Mouse (Mus musculus): Measurements from ENCODE around the gene Gm10428.

Gene Gm10428

GRCm38 (mm10) chr11:62788935-62789616 lies 36.2 kb downstream of the Gm10428 start, which contains the start of gene Zfp286:
Gene Zfp286, minus strand, starts transcription at chr11:62789462.
- in situ Hi-C loops (cut with MboI): no loop called here

- in situ Hi-C loops (cut with MboI): no loop called here
These were observed 36.7 kb downstream of the Gm10428 start for GRCm38 (mm10) chr11:62789617-62789936.
